Mouse (Mus musculus) intestine, embryonic 14.5 days (tissue): Measurements from ENCODE around the gene Patz1. TPM values are rescaled to one million over a fixed set of nuclear protein-coding genes. Genes with fewer than 3 reads are reported as not detected.
A peak's percentile ranks its signal among the peaks of the same experiment; 100 is the strongest.

ENCODE experiments used
- ATAC-seq: fragments of 200-750 bp; cut with Nextera tagmentation; replicated peaks from 2 replicates; pipeline ENCODE4 v1.8.0; 2017; ENCODE audit warnings: low read depth, moderate number of reproducible peaks, moderate TSS enrichment, moderate library complexity; ENCODE audit not compliant: low FRiP score, low TSS enrichment
- DNase-seq: peaks from one replicate; pipeline ENCODE4 v3.0.0-alpha.2; 2018; ENCODE audit warnings: low spot score
- H3K27ac ChIP-seq: fragments of 300-500 bp; sonication (generic); 2 replicates; pipeline ENCODE4 v1.5.1; 2014; ENCODE audit warnings: low read depth, mild to moderate bottlenecking, control low read depth
- H3K27me3 ChIP-seq: fragments of 300-500 bp; sonication (generic); replicated peaks from 2 replicates; pipeline ENCODE4 v1.6.1; 2014; ENCODE audit warnings: low read length, control low read depth; ENCODE audit not compliant: control insufficient read depth, insufficient read depth
- H3K36me3 ChIP-seq: fragments of 300-500 bp; sonication (generic); 2 replicates; pipeline ENCODE4 v1.6.1; 2014; ENCODE audit warnings: low read length, control low read depth; ENCODE audit not compliant: control insufficient read depth, insufficient read depth
- H3K4me1 ChIP-seq: fragments of 300-500 bp; sonication (generic); replicated peaks from 2 replicates; pipeline ENCODE4 v1.6.1; 2014; ENCODE audit warnings: low read length, control low read depth, mixed read lengths; ENCODE audit not compliant: control insufficient read depth, insufficient read depth
- H3K4me2 ChIP-seq: fragments of 300-500 bp; sonication (generic); 2 replicates; pipeline ENCODE4 v1.6.1; 2014; ENCODE audit warnings: low read length
- H3K4me3 ChIP-seq: fragments of 300-500 bp; sonication (generic); 2 replicates; pipeline ENCODE4 v1.5.1; 2014; ENCODE audit warnings: low read depth, low read length, control low read depth, mixed read lengths
- H3K9ac ChIP-seq: fragments of 300-500 bp; sonication (generic); 2 replicates; pipeline ENCODE4 v1.6.1; 2014; ENCODE audit warnings: mild to moderate bottlenecking, low read length
- H3K9me3 ChIP-seq: fragments of 300-500 bp; sonication (generic); 2 replicates; pipeline ENCODE4 v1.6.1; 2016; ENCODE audit warnings: low read length, control low read depth; ENCODE audit not compliant: control insufficient read depth
- WGBS: fragments of 180-500 bp; shearing (Covaris S2); extraction: QIAGEN DNeasy Blood & Tissue Kit; methylation state at CpG from one replicate; pipeline ENCODE4 v1.1.7; 2014; 5-methylcytosine and 5-hydroxymethylcytosine counted together
- polyA plus RNA-seq: library from polyadenylated mRNA; unstranded; fragments of >200 nt; fragmentation: Nextera tagmentation; extraction: Ambion mirVana; gene quantifications from 2 replicates; pipeline ENCODE4 v1.2.1, GENCODE M21; 2014

Gene Patz1
- polyA plus RNA-seq, 1 experiment from 2014 or later = 50.6 TPM

GRCm38 (mm10) chr11:3337173-3337955 lies 48.7 kb downstream of the Patz1 start:
- Histone ChIP-seq H3K4me3 (no peak overlapping the region), H3K4me1 (peaks cover 34% of the 10 kb centered on the region), H3K4me2 (no peak overlapping the region), H3K27ac (peak overlapping the region; percentile 66), H3K27me3 (no peaks in the 10 kb centered on the region), H3K9me3 (no peaks in the 10 kb centered on the region), H3K36me3 (no peaks in the 10 kb centered on the region), H3K9ac (no peak overlapping the region; the same call in 1 of the 2 replicates)
- WGBS = 19% methylated on average over 12 of the region's 12 CpGs
- DNase-seq (peak; percentile 66), ATAC-seq (peak; percentile 17; the same call in 1 of the 2 replicates)

- H3K36me3 ChIP-seq = 0 out of 2 replicates have a peak, but pooled peaks cover 2% of the 10 kb centered on the region
- no peak overlapping the region for H3K4me3 ChIP-seq
- 36% methylated on average over 5 of the region's 5 CpGs for WGBS
- ATAC-seq (no peak), DNase-seq (no peak)
- H3K4me1 ChIP-seq = peaks cover 31% of the 10 kb centered on the region
- no peak overlapping the region for H3K9ac ChIP-seq
- H3K9me3 ChIP-seq = no peaks in the 10 kb centered on the region
- H3K27me3 ChIP-seq = no peaks in the 10 kb centered on the region
- no peak overlapping the region for H3K4me2 ChIP-seq
- peak overlapping the region; percentile 66 for H3K27ac ChIP-seq
These were observed 49.3 kb downstream of the Patz1 start for GRCm38 (mm10) chr11:3337961-3338360.

GRCm38 (mm10) chr11:3341476-3341875 lies 52.8 kb downstream of the Patz1 start:
- Histone ChIP-seq H3K4me3 (no peak overlapping the region), H3K27me3 (no peaks in the 10 kb centered on the region), H3K4me1 (peaks cover 14% of the 10 kb centered on the region), H3K36me3 (peaks cover 36% of the 10 kb centered on the region), H3K27ac (no peak overlapping the region), H3K9ac (no peak overlapping the region), H3K4me2 (no peak overlapping the region), H3K9me3 (no peaks in the 10 kb centered on the region)
- 76% methylated on average over 5 of the region's 5 CpGs for WGBS
- DNase-seq (no peak), ATAC-seq (no peak)

GRCm38 (mm10) chr11:3344916-3345315 lies 56.2 kb downstream of the Patz1 start:
- Histone ChIP-seq H3K4me2 (no peak overlapping the region), H3K27ac (no peak overlapping the region), H3K4me1 (peaks cover 11% of the 10 kb centered on the region), H3K9me3 (no peaks in the 10 kb centered on the region), H3K36me3 (peaks cover 39% of the 10 kb centered on the region), H3K27me3 (no peaks in the 10 kb centered on the region), H3K9ac (no peak overlapping the region), H3K4me3 (no peak overlapping the region)
- no peak for DNase-seq
- WGBS = 94% methylated on average over 3 of the region's 3 CpGs
- ATAC-seq = no peak

- Histone ChIP-seq H3K9me3 (no peaks in the 10 kb centered on the region), H3K36me3 (peaks cover 48% of the 10 kb centered on the region), H3K4me3 (no peak overlapping the region), H3K9ac (no peak overlapping the region), H3K27me3 (no peaks in the 10 kb centered on the region), H3K4me1 (peaks cover 11% of the 10 kb centered on the region), H3K4me2 (no peak overlapping the region), H3K27ac (no peak overlapping the region)
- 93% methylated on average over 7 of the region's 7 CpGs for WGBS
- DNase-seq = no peak
- ATAC-seq = no peak
These were observed 57.7 kb downstream of the Patz1 start for GRCm38 (mm10) chr11:3346351-3346750.

- Histone ChIP-seq H3K4me1 (peaks cover 11% of the 10 kb centered on the region), H3K9me3 (no peaks in the 10 kb centered on the region), H3K4me2 (no peak overlapping the region), H3K9ac (no peak overlapping the region), H3K27me3 (no peaks in the 10 kb centered on the region), H3K27ac (no peak overlapping the region), H3K36me3 (peaks cover 56% of the 10 kb centered on the region), H3K4me3 (no peak overlapping the region)
- WGBS = 63% methylated on average over 12 of the region's 12 CpGs
- DNase-seq (peak; percentile 94), ATAC-seq (peak; percentile 70; the same call in 1 of the 2 replicates)
These were observed 58.6 kb downstream of the Patz1 start for GRCm38 (mm10) chr11:3347091-3347834.

- no peaks in the 10 kb centered on the region for H3K9me3 ChIP-seq
- no peak overlapping the region for H3K4me2 ChIP-seq
- ATAC-seq = no peak; the same call in 1 of the 2 replicates
- no peak for DNase-seq
- no peak overlapping the region for H3K27ac ChIP-seq
- H3K4me3 ChIP-seq = no peak overlapping the region
- no peaks in the 10 kb centered on the region for H3K27me3 ChIP-seq
- H3K4me1 ChIP-seq = peaks cover 11% of the 10 kb centered on the region
- peaks cover 59% of the 10 kb centered on the region for H3K36me3 ChIP-seq
- H3K9ac ChIP-seq = no peak overlapping the region
These were observed 59.1 kb downstream of the Patz1 start for GRCm38 (mm10) chr11:3347835-3348195.

- Histone ChIP-seq H3K27me3 (no peaks in the 10 kb centered on the region), H3K4me2 (no peak overlapping the region), H3K36me3 (peaks cover 57% of the 10 kb centered on the region), H3K27ac (peak overlapping the region; percentile 30; the same call in 1 of the 2 replicates), H3K9me3 (no peaks in the 10 kb centered on the region), H3K4me3 (no peak overlapping the region), H3K4me1 (peaks cover 11% of the 10 kb centered on the region), H3K9ac (0 out of 2 replicates have a peak overlapping the region, but pooled peaks have one; percentile 17)
- 29% methylated on average over 6 of the region's 6 CpGs for WGBS
- DNase-seq (peak; percentile 60), ATAC-seq (0 out of 2 replicates have a peak, but pooled peaks have one; percentile 8)
These were observed 60.1 kb downstream of the Patz1 start for GRCm38 (mm10) chr11:3348576-3349342.
